Mouse (Mus musculus): Measurements from ENCODE around the gene Sh3tc1. TPM values are rescaled to one million over a fixed set of nuclear protein-coding genes. Genes with fewer than 3 reads are reported as not detected.

Gene Sh3tc1
- polyA plus RNA-seq, 1 experiment from 2014 or later, result 2.9 TPM

DNA sequence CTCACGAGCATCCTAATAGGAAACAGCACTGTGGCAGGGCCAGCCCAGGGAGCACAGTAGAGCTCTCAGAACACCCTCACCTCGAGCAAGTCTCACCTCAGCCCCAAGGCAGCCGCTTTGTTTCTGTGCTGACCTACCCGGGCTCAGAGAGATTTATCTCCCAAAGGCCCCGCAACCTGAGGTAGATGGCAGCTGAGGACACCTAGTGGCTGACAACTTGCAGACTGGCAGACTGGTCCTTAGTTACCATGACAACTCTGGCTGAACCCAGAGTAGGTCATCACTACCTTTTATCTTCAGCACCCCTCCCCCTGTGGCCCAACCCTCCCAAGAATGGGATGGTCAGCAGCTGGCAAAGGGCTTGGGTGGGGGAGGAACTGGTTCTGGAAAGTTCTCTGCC lies 44.0 kb downstream of the Sh3tc1 start:
- no peak for ATAC-seq (ENCODE audit: insufficient number of reproducible peaks, insufficient read depth, low FRiP score, low read depth)
- no peak overlapping the region for H3K4me3 ChIP-seq (ENCODE audit: low read depth, low read length)
- WGBS, result 26% methylated on average over 5 of the region's 5 CpGs
- H3K9me3 ChIP-seq (ENCODE audit: control insufficient read depth, low read depth, low read length), result no peaks in the 10 kb centered on the region
- no peaks in the 10 kb centered on the region for H3K27me3 ChIP-seq (ENCODE audit: control insufficient read depth, insufficient read depth, low read length)
- no peaks in the 10 kb centered on the region for H3K36me3 ChIP-seq (ENCODE audit: control insufficient read depth, insufficient read depth, low read length)
- H3K27ac ChIP-seq (ENCODE audit: low read length), result no peak overlapping the region
- H3K4me2 ChIP-seq (replicated peaks; ENCODE audit: low read depth, low read length), result no peak overlapping the region
- H3K9ac ChIP-seq (replicated peaks; ENCODE audit: low read depth, low read length), result no peak overlapping the region
- peaks cover 9% of the 10 kb centered on the region for H3K4me1 ChIP-seq (ENCODE audit: control insufficient read depth, insufficient read depth, low read length)

DNA sequence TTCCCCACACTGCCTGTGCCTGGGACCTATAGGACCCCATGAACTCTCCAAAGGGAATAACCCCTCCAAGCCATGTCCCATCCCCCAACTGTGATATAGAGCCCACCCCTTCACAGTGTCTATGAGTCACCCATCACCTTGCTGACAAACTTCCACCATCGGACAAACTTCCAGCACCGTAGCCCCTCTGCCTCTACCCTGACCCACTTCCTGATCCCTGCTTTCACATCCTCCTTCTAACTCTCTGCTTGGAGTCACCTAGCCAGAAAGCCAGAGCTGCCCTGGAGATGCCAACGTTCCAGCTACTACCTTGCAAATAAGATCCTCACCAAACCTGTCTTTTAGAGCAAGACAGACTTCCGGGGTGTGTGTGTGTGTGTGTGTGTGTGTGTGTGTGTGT lies 46.1 kb downstream of the Sh3tc1 start:
- ATAC-seq (ENCODE audit: insufficient number of reproducible peaks, insufficient read depth, low FRiP score, low read depth), result no peak
- 67% methylated on average over 4 of the region's 4 CpGs for WGBS
- Histone ChIP-seq H3K9me3 (ENCODE audit: control insufficient read depth, low read depth, low read length) (no peaks in the 10 kb centered on the region), H3K36me3 (ENCODE audit: control insufficient read depth, insufficient read depth, low read length) (no peaks in the 10 kb centered on the region), H3K27me3 (ENCODE audit: control insufficient read depth, insufficient read depth, low read length) (no peaks in the 10 kb centered on the region), H3K4me1 (ENCODE audit: control insufficient read depth, insufficient read depth, low read length) (peaks cover 14% of the 10 kb centered on the region), H3K27ac (ENCODE audit: low read length) (no peak overlapping the region), H3K4me2 (replicated peaks; ENCODE audit: low read depth, low read length) (no peak overlapping the region), H3K4me3 (ENCODE audit: low read depth, low read length) (no peak overlapping the region), H3K9ac (replicated peaks; ENCODE audit: low read depth, low read length) (no peak overlapping the region)

DNA sequence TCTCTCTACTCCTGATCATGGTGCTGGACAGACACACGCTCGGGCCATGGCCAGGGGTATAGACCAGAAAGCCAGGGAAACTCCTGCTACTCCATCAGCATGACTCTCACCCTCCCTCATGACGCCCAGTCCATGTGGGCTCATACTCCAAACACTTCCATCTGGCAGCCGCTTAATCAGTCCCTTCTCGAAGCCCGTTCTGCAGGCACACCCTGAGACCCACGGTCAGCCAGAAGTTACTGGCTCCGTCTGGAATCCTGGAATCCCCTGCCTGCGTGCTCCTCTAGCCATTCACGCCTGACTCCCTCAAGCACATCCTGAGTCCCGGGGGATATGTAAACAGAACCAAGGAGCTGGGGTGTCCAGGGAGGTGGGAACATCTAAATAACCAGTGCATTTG lies 48.5 kb downstream of the Sh3tc1 start:
- Histone ChIP-seq H3K27ac (ENCODE audit: low read length) (peak overlapping the region; percentile 13; the same call in 1 of the 2 replicates), H3K4me3 (ENCODE audit: low read depth, low read length) (no peak overlapping the region), H3K4me2 (replicated peaks; ENCODE audit: low read depth, low read length) (no peak overlapping the region), H3K4me1 (ENCODE audit: control insufficient read depth, insufficient read depth, low read length) (peaks cover 20% of the 10 kb centered on the region), H3K27me3 (ENCODE audit: control insufficient read depth, insufficient read depth, low read length) (no peaks in the 10 kb centered on the region), H3K9ac (replicated peaks; ENCODE audit: low read depth, low read length) (no peak overlapping the region), H3K9me3 (ENCODE audit: control insufficient read depth, low read depth, low read length) (no peaks in the 10 kb centered on the region), H3K36me3 (ENCODE audit: control insufficient read depth, insufficient read depth, low read length) (no peaks in the 10 kb centered on the region)
- ATAC-seq (ENCODE audit: insufficient number of reproducible peaks, insufficient read depth, low FRiP score, low read depth), result no peak; the same call in 1 of the 2 replicates
- WGBS, result 30% methylated on average over 11 of the region's 11 CpGs

DNA sequence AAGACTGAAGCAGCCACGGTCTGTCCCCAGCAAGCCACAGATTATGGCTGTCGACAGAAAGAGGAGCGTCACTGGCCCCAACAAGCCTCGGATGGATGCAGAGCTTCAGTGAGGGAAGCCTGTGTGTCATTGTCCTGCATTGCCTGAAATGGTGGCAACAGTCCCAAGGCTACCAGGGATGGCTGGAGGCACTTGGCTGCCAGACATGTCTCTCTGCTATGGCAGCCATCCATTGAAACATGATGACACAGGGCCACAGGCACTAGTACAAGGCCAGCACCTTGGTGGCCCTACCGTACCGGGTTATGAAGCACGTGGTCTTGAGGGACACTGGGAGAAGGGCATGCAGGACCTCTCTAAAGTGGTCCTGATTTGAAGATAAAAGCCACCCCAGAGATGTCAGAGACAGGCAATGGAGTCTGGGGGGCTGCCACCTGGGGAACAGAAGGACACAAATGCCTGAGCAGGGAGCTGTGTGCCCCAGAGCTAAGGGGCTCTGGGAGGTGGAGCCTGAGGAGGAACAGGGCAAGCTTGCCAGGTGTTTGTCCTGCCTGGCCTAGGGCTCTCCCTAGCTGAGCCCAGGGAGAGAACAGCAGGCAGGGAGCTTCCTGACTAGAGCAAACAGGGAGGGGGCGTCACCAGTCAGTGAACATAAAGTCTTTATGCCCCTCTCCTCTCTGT lies 49.2 kb downstream of the Sh3tc1 start:
- ATAC-seq (ENCODE audit: insufficient number of reproducible peaks, insufficient read depth, low FRiP score, low read depth), result no peak
- H3K36me3 ChIP-seq (ENCODE audit: control insufficient read depth, insufficient read depth, low read length), result no peaks in the 10 kb centered on the region
- peaks cover 20% of the 10 kb centered on the region for H3K4me1 ChIP-seq (ENCODE audit: control insufficient read depth, insufficient read depth, low read length)
- no peak overlapping the region for H3K4me3 ChIP-seq (ENCODE audit: low read depth, low read length)
- no peak overlapping the region for H3K4me2 ChIP-seq (replicated peaks; ENCODE audit: low read depth, low read length)
- H3K9ac ChIP-seq (replicated peaks; ENCODE audit: low read depth, low read length), result no peak overlapping the region
- no peaks in the 10 kb centered on the region for H3K27me3 ChIP-seq (ENCODE audit: control insufficient read depth, insufficient read depth, low read length)
- no peak overlapping the region for H3K27ac ChIP-seq (ENCODE audit: low read length)
- 90% methylated on average over 8 of the region's 8 CpGs for WGBS
- no peaks in the 10 kb centered on the region for H3K9me3 ChIP-seq (ENCODE audit: control insufficient read depth, low read depth, low read length)

DNA sequence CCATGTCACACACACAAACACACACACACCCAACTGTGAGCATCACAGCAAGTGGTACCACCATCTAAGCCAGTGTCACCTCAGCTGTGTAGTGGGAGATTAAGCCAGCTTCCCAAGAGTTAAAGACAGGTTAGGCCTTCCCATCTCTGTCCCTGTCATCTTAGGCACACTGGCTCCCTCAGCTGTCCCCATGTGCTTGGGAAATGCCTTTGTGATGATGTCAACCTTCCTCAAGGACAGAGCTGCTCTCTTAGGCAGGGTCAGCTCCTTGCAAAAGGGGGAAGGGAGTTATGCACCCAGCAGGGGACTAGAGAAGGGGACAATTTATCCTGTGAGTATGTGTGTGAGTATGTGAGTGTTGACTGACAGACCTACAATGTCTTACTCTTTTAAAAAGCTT lies 50.4 kb downstream of the Sh3tc1 start:
- Histone ChIP-seq H3K36me3 (ENCODE audit: control insufficient read depth, insufficient read depth, low read length) (no peaks in the 10 kb centered on the region), H3K9me3 (ENCODE audit: control insufficient read depth, low read depth, low read length) (no peaks in the 10 kb centered on the region), H3K4me2 (replicated peaks; ENCODE audit: low read depth, low read length) (no peak overlapping the region), H3K27me3 (ENCODE audit: control insufficient read depth, insufficient read depth, low read length) (no peaks in the 10 kb centered on the region), H3K4me3 (ENCODE audit: low read depth, low read length) (no peak overlapping the region), H3K4me1 (ENCODE audit: control insufficient read depth, insufficient read depth, low read length) (peaks cover 31% of the 10 kb centered on the region), H3K27ac (ENCODE audit: low read length) (no peak overlapping the region), H3K9ac (replicated peaks; ENCODE audit: low read depth, low read length) (no peak overlapping the region)
- ATAC-seq (ENCODE audit: insufficient number of reproducible peaks, insufficient read depth, low FRiP score, low read depth), result no peak

DNA sequence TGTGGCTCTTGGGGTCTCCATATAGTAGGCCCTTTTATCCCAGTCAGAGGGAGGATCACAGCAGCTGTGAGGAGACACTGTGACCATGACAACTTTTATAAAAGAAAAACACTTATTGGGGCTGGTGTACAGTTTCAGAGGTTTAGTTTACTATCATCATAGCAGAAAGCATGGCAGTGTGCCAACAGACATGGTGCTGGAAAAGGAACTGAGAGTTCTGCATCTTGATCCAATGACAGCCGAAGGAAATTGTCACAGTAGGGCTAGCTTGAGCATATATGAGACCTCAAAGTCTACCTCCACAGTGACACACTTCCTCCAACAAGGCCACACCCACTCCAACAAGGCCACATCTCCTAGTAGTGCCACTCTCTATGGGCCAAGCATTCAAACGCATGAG lies 50.9 kb downstream of the Sh3tc1 start:
- no peak overlapping the region for H3K27ac ChIP-seq (ENCODE audit: low read length)
- no peak overlapping the region for H3K4me2 ChIP-seq (replicated peaks; ENCODE audit: low read depth, low read length)
- H3K4me1 ChIP-seq (ENCODE audit: control insufficient read depth, insufficient read depth, low read length), result peaks cover 36% of the 10 kb centered on the region
- H3K36me3 ChIP-seq (ENCODE audit: control insufficient read depth, insufficient read depth, low read length), result no peaks in the 10 kb centered on the region
- no peak overlapping the region for H3K9ac ChIP-seq (replicated peaks; ENCODE audit: low read depth, low read length)
- 79% methylated on average over 2 of the region's 2 CpGs for WGBS
- ATAC-seq (ENCODE audit: insufficient number of reproducible peaks, insufficient read depth, low FRiP score, low read depth), result no peak
- no peak overlapping the region for H3K4me3 ChIP-seq (ENCODE audit: low read depth, low read length)
- H3K9me3 ChIP-seq (ENCODE audit: control insufficient read depth, low read depth, low read length), result no peaks in the 10 kb centered on the region
- H3K27me3 ChIP-seq (ENCODE audit: control insufficient read depth, insufficient read depth, low read length), result no peaks in the 10 kb centered on the region

DNA sequence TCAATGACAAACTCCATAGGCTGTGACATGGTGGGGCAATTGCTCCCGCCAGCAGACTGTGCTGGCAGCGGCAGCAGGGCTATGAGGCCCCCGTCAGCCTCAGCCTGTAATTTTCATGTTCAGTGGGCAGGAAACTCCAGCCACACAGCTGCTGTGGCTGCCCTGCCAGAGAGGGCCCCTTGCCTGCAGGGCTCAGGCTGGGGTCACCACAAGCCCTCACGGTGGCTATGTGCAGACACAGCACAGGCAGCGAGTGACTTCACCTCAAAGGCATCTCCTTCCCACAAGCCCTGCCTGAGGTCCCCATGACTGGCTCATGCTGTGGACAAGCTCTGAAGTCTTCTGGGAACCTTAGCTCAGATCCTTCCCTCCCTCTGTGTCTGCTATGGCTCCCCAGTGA lies 52.7 kb downstream of the Sh3tc1 start:
- Histone ChIP-seq H3K4me2 (replicated peaks; ENCODE audit: low read depth, low read length) (no peak overlapping the region), H3K9ac (replicated peaks; ENCODE audit: low read depth, low read length) (no peak overlapping the region), H3K36me3 (ENCODE audit: control insufficient read depth, insufficient read depth, low read length) (no peaks in the 10 kb centered on the region), H3K27ac (ENCODE audit: low read length) (no peak overlapping the region), H3K9me3 (ENCODE audit: control insufficient read depth, low read depth, low read length) (no peaks in the 10 kb centered on the region), H3K27me3 (ENCODE audit: control insufficient read depth, insufficient read depth, low read length) (no peaks in the 10 kb centered on the region), H3K4me3 (ENCODE audit: low read depth, low read length) (no peak overlapping the region), H3K4me1 (ENCODE audit: control insufficient read depth, insufficient read depth, low read length) (peaks cover 36% of the 10 kb centered on the region)
- ATAC-seq (ENCODE audit: insufficient number of reproducible peaks, insufficient read depth, low FRiP score, low read depth), result no peak
- 46% methylated on average over 5 of the region's 5 CpGs for WGBS

DNA sequence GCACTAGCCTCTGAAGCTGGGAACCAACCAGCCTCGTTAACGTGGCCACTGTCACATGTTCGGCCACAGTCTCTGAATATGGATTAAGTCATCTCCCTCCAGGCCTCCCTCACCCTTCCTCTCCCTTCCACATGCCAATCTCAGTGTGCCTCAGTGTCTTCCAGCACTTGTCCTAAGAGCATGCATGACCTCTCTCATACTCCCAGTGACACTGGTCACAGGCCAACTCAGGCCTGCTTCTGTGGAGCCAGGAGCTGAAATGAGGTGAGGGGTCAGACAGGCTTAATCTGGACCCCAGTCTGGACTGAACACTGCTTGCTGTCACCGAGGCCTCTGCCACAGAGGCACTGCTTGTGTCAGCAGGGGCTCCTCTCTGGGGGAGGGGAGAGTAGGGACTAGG lies 53.5 kb downstream of the Sh3tc1 start:
- WGBS, result 82% methylated on average over 4 of the region's 4 CpGs
- Histone ChIP-seq H3K27ac (ENCODE audit: low read length) (no peak overlapping the region), H3K4me2 (replicated peaks; ENCODE audit: low read depth, low read length) (no peak overlapping the region), H3K27me3 (ENCODE audit: control insufficient read depth, insufficient read depth, low read length) (no peaks in the 10 kb centered on the region), H3K36me3 (ENCODE audit: control insufficient read depth, insufficient read depth, low read length) (no peaks in the 10 kb centered on the region), H3K9ac (replicated peaks; ENCODE audit: low read depth, low read length) (no peak overlapping the region), H3K4me1 (ENCODE audit: control insufficient read depth, insufficient read depth, low read length) (peaks cover 32% of the 10 kb centered on the region), H3K4me3 (ENCODE audit: low read depth, low read length) (no peak overlapping the region), H3K9me3 (ENCODE audit: control insufficient read depth, low read depth, low read length) (no peaks in the 10 kb centered on the region)
- ATAC-seq (ENCODE audit: insufficient number of reproducible peaks, insufficient read depth, low FRiP score, low read depth), result no peak

DNA sequence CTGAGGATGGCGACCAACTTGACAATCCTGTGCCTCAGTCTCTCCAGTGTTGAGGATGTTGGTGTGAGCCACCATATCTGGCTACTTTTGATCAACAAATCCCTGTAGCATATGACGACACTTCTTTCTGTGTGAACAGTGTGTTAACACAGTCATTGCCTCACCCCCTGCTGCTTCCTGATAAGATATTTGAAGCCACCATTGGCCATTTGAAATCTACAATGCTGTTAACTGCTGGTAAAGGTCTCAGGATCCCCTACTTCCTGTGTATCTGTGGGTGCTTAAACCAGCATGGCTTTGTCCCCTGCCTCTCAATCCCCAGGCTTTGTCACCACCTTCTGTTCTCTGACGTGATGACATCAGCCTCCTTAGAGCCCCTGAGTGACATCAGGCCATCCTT lies 54.7 kb downstream of the Sh3tc1 start:
- no peaks in the 10 kb centered on the region for H3K9me3 ChIP-seq (ENCODE audit: control insufficient read depth, low read depth, low read length)
- no peak overlapping the region for H3K4me3 ChIP-seq (ENCODE audit: low read depth, low read length)
- 50% methylated on average over 3 of the region's 3 CpGs for WGBS
- peak overlapping the region; percentile 35; the same call in 1 of the 2 replicates for H3K27ac ChIP-seq (ENCODE audit: low read length)
- H3K27me3 ChIP-seq (ENCODE audit: control insufficient read depth, insufficient read depth, low read length), result no peaks in the 10 kb centered on the region
- H3K36me3 ChIP-seq (ENCODE audit: control insufficient read depth, insufficient read depth, low read length), result no peaks in the 10 kb centered on the region
- H3K4me1 ChIP-seq (ENCODE audit: control insufficient read depth, insufficient read depth, low read length), result peaks cover 24% of the 10 kb centered on the region; the same call in 1 of the 2 replicates
- ATAC-seq (ENCODE audit: insufficient number of reproducible peaks, insufficient read depth, low FRiP score, low read depth), result no peak
- H3K9ac ChIP-seq (replicated peaks; ENCODE audit: low read depth, low read length), result no peak overlapping the region
- no peak overlapping the region for H3K4me2 ChIP-seq (replicated peaks; ENCODE audit: low read depth, low read length)

Data from stomach, embryonic 14.5 days (tissue).